Mouse (Mus musculus) cortical plate, adult 2 months (tissue): ENCODE data around the gene Pomt2.

Experiments
- CTCF ChIP-seq: fragments of 200-500 bp; IDR thresholded peaks from 2 replicates; pipeline ENCODE4 v1.5.1; 2011; ENCODE audit warnings: mild to moderate bottlenecking, control low read depth, low read length; ENCODE audit not compliant: insufficient read depth; ENCODE audit errors: extremely low read depth
- POLR2A ChIP-seq: fragments of 200-500 bp; IDR thresholded peaks from 2 replicates; pipeline ENCODE4 v1.6.1; 2011; ENCODE audit warnings: mild to moderate bottlenecking, low read length, control low read depth; ENCODE audit not compliant: insufficient read depth; ENCODE audit errors: extremely low read depth

DNA sequence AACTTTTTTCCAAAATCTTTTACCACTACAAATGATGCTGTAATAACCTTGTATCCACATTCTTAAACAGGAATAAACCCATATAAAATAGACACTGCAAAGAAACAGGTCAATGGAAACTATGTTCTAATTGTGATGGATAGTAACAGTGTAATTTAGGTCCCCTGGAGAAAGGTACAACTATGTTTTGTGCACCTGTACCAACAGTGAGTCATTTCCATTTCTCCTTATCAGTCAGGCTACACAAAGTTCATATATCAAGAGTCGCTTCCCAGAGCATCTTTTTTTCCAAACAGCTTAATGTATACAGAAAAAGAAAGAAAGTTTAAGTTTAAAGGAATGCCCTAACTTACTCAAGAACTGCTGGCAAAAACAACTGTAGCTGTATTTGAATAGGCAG, 47.3 kb upstream of the Pomt2 start:
- no peak for TF ChIP-seq POLR2A
- no peak for TF ChIP-seq CTCF
